Mouse (Mus musculus) kidney, adult 2 months (tissue): ENCODE measurements at regions not wholly inside any gene's neighbourhood (a gene's known extent, or its start where the extent isn't known, plus 50 kb on each side); places are given as distances from the start of the nearest gene placed in this dataset.

ENCODE experiments used
- CTCF ChIP-seq: fragments of 200-500 bp; conservative IDR thresholded peaks from 2 replicates; pipeline ENCODE4 v1.5.1; 2011; ENCODE audit warnings: low read depth, mild to moderate bottlenecking, control low read depth, low read length, moderate library complexity, mixed read lengths; ENCODE audit not compliant: insufficient read depth, insufficient read length
- POLR2A ChIP-seq: fragments of 200-500 bp; IDR thresholded peaks from one replicate; pipeline ENCODE4 v1.6.1; 2011; ENCODE audit warnings: low read depth, low read length, control low read depth

GRCm38 (mm10) chr3:126209024-126209423, 154.5 kb upstream of the Arsj start:
- TF ChIP-seq CTCF (no peak), POLR2A (no peak)
